Mouse (Mus musculus): ENCODE data around the gene Rnf222. TPM values are rescaled to one million over a fixed set of nuclear protein-coding genes. Genes with fewer than 3 reads are reported as not detected.
A peak's percentile ranks its signal among the peaks of the same experiment; 100 is the strongest.

Gene Rnf222
- total and polyA plus RNA-seq, 2 experiments from 2014 or later: 0.14 TPM; not detected in 1

DNA sequence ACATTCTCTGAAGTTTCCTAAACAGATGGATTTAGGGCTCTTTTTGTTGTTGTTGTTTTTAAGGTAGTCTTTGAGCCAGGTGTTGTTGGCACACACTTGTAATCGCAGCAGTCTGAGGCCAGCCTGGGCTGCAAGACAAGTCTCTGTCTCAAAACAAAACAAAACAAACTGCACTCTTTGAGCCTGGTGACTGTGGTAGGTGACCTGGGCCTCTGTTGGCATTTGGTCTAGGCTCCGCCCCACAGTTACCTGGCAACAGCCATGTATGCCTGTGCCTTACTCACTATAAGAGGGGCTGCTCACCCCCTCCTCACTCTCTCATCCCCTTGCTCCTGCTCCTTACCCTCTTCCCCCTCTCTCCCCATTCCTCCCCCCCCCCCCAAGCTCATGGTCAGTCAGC, 26.1 kb upstream of the Rnf222 start:
- Histone ChIP-seq H3K4me1 (ENCODE audit: control insufficient read depth, insufficient read depth) (peaks cover 22% of the 10 kb centered on the region), H3K4me3 (ENCODE audit: low read depth, low read length) (no peak overlapping the region), H3K9ac (replicated peaks; ENCODE audit: low read depth, low read length) (no peak overlapping the region), H3K36me3 (replicated peaks; ENCODE audit: control insufficient read depth, insufficient read depth, low read length) (no peaks in the 10 kb centered on the region), H3K27me3 (ENCODE audit: control insufficient read depth, insufficient read depth, low read length) (no peaks in the 10 kb centered on the region), H3K9me3 (replicated peaks; ENCODE audit: control insufficient read depth, low read length) (no peaks in the 10 kb centered on the region), H3K4me2 (ENCODE audit: low read depth, low read length) (no peak overlapping the region), H3K27ac (ENCODE audit: low read depth) (no peak overlapping the region)
- no peak for DNase-seq (ENCODE audit: low spot score)
- WGBS: 84% methylated on average over 2 of the region's 2 CpGs
- ATAC-seq (ENCODE audit: insufficient read depth, low read depth): no peak
- no peak for TF ChIP-seq EP300 (IDR thresholded peaks at IDR 0.05; ENCODE audit: low read depth)
- no peak for TF ChIP-seq CTCF (IDR thresholded peaks at IDR 0.05; ENCODE audit: low read depth)

DNA sequence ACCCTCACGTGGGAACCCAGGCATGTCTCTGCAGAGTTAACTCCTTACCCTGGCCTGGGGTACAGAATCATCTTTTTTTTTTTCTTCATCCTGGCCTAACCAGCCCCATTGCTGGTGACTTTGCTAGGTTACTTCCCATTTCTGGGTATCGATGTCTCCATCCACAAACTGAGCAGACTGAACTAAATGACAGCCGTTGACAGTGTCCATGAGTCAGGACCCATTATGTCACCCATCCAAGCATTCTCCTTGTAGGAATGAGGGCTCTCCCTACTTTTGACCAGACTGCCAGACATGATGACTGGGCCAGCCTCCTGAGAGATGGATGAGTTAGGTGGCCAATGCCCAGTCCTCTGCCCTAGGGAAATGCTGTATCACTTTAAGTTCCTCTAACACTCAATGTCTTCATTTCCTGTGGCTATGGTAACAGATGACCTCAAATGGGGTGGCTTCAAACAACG, 24.7 kb upstream of the Rnf222 start:
- Histone ChIP-seq H3K27ac (ENCODE audit: low read depth) (peak overlapping the region; percentile 67), H3K4me1 (ENCODE audit: control insufficient read depth, insufficient read depth) (peaks cover 22% of the 10 kb centered on the region), H3K4me3 (ENCODE audit: low read depth, low read length) (no peak overlapping the region), H3K27me3 (ENCODE audit: control insufficient read depth, insufficient read depth, low read length) (no peaks in the 10 kb centered on the region), H3K9ac (replicated peaks; ENCODE audit: low read depth, low read length) (no peak overlapping the region), H3K9me3 (replicated peaks; ENCODE audit: control insufficient read depth, low read length) (no peaks in the 10 kb centered on the region), H3K4me2 (ENCODE audit: low read depth, low read length) (no peak overlapping the region), H3K36me3 (replicated peaks; ENCODE audit: control insufficient read depth, insufficient read depth, low read length) (no peaks in the 10 kb centered on the region)
- no peak for ATAC-seq (ENCODE audit: insufficient read depth, low read depth)
- TF ChIP-seq EP300 (IDR thresholded peaks at IDR 0.05; ENCODE audit: low read depth): no peak
- no peak for TF ChIP-seq CTCF (IDR thresholded peaks at IDR 0.05; ENCODE audit: low read depth)
- WGBS: 44% methylated on average over 4 of the region's 4 CpGs
- DNase-seq (ENCODE audit: low spot score): no peak

DNA sequence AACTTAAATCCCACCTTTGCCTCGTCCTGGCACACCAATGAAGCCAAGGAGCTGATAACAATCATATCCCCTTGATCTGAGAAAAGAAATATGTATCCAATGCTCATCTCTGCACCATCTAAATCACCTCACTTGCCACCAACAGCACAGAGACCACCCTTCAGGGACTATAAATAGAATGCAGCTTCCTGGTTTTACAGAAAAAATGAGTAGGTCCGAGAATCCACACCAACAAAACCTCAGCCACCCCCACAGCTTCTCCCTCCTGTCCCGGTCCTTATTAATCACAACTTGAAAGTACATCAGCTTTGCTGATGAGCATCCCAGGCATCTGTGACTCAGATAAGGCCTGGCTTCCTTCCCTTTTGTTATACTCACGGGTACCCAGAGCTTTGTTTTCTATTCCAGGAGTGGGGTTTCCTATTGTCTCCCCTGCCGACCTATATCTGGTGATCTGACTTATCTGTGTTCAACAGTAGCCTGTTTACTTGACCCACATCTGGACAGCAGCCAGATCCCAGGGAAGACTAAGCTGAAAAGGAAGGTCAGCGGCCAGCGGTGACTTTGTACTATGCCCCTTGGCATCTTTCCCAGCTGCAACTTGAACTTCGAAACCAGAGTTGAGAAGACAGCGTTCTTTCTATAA, 23.7 kb upstream of the Rnf222 start:
- Histone ChIP-seq H3K4me1 (ENCODE audit: control insufficient read depth, insufficient read depth) (peaks cover 22% of the 10 kb centered on the region), H3K4me3 (ENCODE audit: low read depth, low read length) (no peak overlapping the region), H3K9ac (replicated peaks; ENCODE audit: low read depth, low read length) (no peak overlapping the region), H3K4me2 (ENCODE audit: low read depth, low read length) (peak overlapping the region; percentile 25; the same call in 1 of the 2 replicates), H3K9me3 (replicated peaks; ENCODE audit: control insufficient read depth, low read length) (no peaks in the 10 kb centered on the region), H3K36me3 (replicated peaks; ENCODE audit: control insufficient read depth, insufficient read depth, low read length) (no peaks in the 10 kb centered on the region), H3K27me3 (ENCODE audit: control insufficient read depth, insufficient read depth, low read length) (no peaks in the 10 kb centered on the region), H3K27ac (ENCODE audit: low read depth) (peak overlapping the region; percentile 67)
- peak; percentile 92 for TF ChIP-seq EP300 (IDR thresholded peaks at IDR 0.05; ENCODE audit: low read depth)
- no peak for TF ChIP-seq CTCF (IDR thresholded peaks at IDR 0.05; ENCODE audit: low read depth)
- ATAC-seq (ENCODE audit: insufficient read depth, low read depth) (peak; percentile 76), DNase-seq (ENCODE audit: low spot score) (peak; percentile 89)
- 9% methylated on average over 9 of the region's 9 CpGs for WGBS

DNA sequence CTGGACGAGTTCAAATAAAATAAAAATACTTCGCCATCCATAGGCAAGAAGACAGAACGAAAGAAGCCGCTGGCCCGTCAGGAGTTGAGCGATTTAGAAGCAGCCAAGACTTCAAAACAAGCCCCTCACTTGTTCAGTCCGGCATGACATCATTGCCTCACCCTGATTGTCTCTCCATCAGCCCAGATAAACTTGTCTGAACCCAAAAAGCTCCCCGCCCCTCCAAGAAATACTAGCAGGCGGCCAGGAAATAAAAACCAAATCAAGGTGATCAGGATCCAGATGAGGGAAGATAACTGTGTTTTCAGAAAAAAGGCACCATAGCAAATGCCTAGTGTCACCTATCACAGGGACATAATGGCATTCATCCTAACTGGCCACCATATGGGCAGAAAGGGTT, 17.1 kb upstream of the Rnf222 start:
- no peak for DNase-seq (ENCODE audit: low spot score)
- Histone ChIP-seq H3K27ac (ENCODE audit: low read depth) (peak overlapping the region; percentile 27; the same call in 1 of the 2 replicates), H3K9me3 (replicated peaks; ENCODE audit: control insufficient read depth, low read length) (no peaks in the 10 kb centered on the region), H3K4me3 (ENCODE audit: low read depth, low read length) (no peak overlapping the region), H3K4me2 (ENCODE audit: low read depth, low read length) (no peak overlapping the region), H3K4me1 (ENCODE audit: control insufficient read depth, insufficient read depth) (peaks cover 5% of the 10 kb centered on the region; the same call in 1 of the 2 replicates), H3K9ac (replicated peaks; ENCODE audit: low read depth, low read length) (no peak overlapping the region), H3K36me3 (replicated peaks; ENCODE audit: control insufficient read depth, insufficient read depth, low read length) (no peaks in the 10 kb centered on the region), H3K27me3 (ENCODE audit: control insufficient read depth, insufficient read depth, low read length) (no peaks in the 10 kb centered on the region)
- no peak for TF ChIP-seq EP300 (IDR thresholded peaks at IDR 0.05; ENCODE audit: low read depth)
- no peak for TF ChIP-seq CTCF (IDR thresholded peaks at IDR 0.05; ENCODE audit: low read depth)
- WGBS: 72% methylated on average over 9 of the region's 9 CpGs
- ATAC-seq (ENCODE audit: insufficient read depth, low read depth): no peak

DNA sequence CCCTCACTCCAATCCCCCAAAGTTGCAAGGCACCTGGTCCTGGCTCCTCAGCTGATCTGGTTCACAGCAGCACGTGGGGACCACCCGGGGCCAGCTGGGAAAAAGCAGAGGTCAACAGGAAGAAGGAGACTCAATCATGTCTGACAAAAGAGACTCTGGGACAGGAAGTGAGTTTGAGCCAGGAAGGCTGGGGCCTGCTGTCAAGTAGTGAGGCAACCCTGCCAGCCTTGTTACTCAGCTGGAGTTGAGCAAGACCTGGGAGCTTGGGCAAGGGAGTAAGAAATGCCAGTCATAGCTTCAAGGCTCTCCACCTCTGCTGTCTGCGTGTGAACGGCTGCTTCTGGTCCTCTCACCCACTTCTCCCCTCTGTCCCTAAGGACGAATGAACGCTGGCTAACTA, 16.6 kb upstream of the Rnf222 start, which contains the start of gene Ndel1:
Gene Ndel1, minus strand, starts transcription at position 111 of the 400 bp plus-strand sequence.
- 38% methylated on average over 6 of the region's 6 CpGs for WGBS
- peak; percentile 16 for ATAC-seq (ENCODE audit: insufficient read depth, low read depth)
- Histone ChIP-seq H3K4me1 (ENCODE audit: control insufficient read depth, insufficient read depth) (peaks cover 5% of the 10 kb centered on the region; the same call in 1 of the 2 replicates), H3K27ac (ENCODE audit: low read depth) (peak within 1 kb of the TSS; percentile 27; the same call in 1 of the 2 replicates), H3K27me3 (ENCODE audit: control insufficient read depth, insufficient read depth, low read length) (no peaks in the 10 kb centered on the region), H3K9me3 (replicated peaks; ENCODE audit: control insufficient read depth, low read length) (no peaks in the 10 kb centered on the region), H3K36me3 (replicated peaks; ENCODE audit: control insufficient read depth, insufficient read depth, low read length) (no peaks in the 10 kb centered on the region), H3K4me3 (ENCODE audit: low read depth, low read length) (no peak within 1 kb of the TSS), H3K4me2 (ENCODE audit: low read depth, low read length) (no peak within 1 kb of the TSS), H3K9ac (replicated peaks; ENCODE audit: low read depth, low read length) (no peak within 1 kb of the TSS)
- no peak for TF ChIP-seq CTCF (IDR thresholded peaks at IDR 0.05; ENCODE audit: low read depth)
- TF ChIP-seq EP300 (IDR thresholded peaks at IDR 0.05; ENCODE audit: low read depth): no peak
- peak; percentile 48 for DNase-seq (ENCODE audit: low spot score)

All from heart, postnatal 0 days (tissue).